Mouse (Mus musculus) brain, embryonic 14.5 days (tissue): ENCODE measurements around the gene Snai3.

Experiments
- CTCF ChIP-seq: fragments of 200-500 bp; IDR thresholded peaks from 2 replicates; pipeline ENCODE4 v1.5.1; 2012; ENCODE audit warnings: inconsistent platforms, mild to moderate bottlenecking, moderate library complexity, borderline replicate concordance; ENCODE audit not compliant: insufficient read depth, insufficient read length; ENCODE audit errors: extremely low read depth
- POLR2A ChIP-seq: fragments of 200-500 bp; IDR thresholded peaks from 2 replicates; pipeline ENCODE4 v1.6.1; 2012; ENCODE audit warnings: mild to moderate bottlenecking, inconsistent platforms, borderline replicate concordance; ENCODE audit not compliant: poor library complexity, insufficient read depth, insufficient read length, severe bottlenecking; ENCODE audit errors: extremely low read depth

GRCm38 (mm10) chr8:122467816-122468215 lies 7.3 kb upstream of the Snai3 start:
- TF ChIP-seq POLR2A (no peak), CTCF (no peak)
